In genomic region chr4:55531096-55531855, GRCm38 (mm10) we compare ENCODE assay signal across 8 mouse cellular contexts. TPM values are rescaled to one million over a fixed set of nuclear protein-coding genes. Genes with fewer than 3 reads are reported as not detected.
DNase-seq lines count a peak whose midpoint lies in the region; ATAC-seq and TF ChIP-seq lines count a peak whose summit lies in the region.

No protein-coding gene starts in this region.

- H3K27ac ChIP-seq in heart, adult 2 months = peak overlapping the region; percentile 74
- no peak overlapping the region for H3K27ac ChIP-seq in kidney, adult 2 months (ENCODE audit: insufficient read depth, low read depth, low read length)

- ATAC-seq in frontal cortex, adult (ENCODE audit: low TSS enrichment) = no peak

- peaks cover 2% of the 10 kb centered on the region; the same call in 1 of the 2 replicates for H3K4me1 ChIP-seq in heart, adult 2 months (ENCODE audit: control insufficient read depth, insufficient read depth, low read length)
- no peaks in the 10 kb centered on the region for H3K4me1 ChIP-seq in kidney, adult 2 months (ENCODE audit: control insufficient read depth, insufficient read depth, low read length)

- no peaks in the 10 kb centered on the region for H3K27me3 ChIP-seq in heart, adult 2 months (ENCODE audit: control insufficient read depth, insufficient read depth, low read length)
- no peaks in the 10 kb centered on the region for H3K27me3 ChIP-seq in kidney, adult 2 months (replicated peaks; ENCODE audit: control insufficient read depth, insufficient read depth, low read length)

- peaks cover 9% of the 10 kb centered on the region for H3K36me3 ChIP-seq in heart, adult 2 months (ENCODE audit: control insufficient read depth, insufficient read depth, low read length)
- no peaks in the 10 kb centered on the region for H3K36me3 ChIP-seq in kidney, adult 2 months (ENCODE audit: control insufficient read depth, insufficient read depth, low read length)

- no peaks in the 10 kb centered on the region for H3K79me2 ChIP-seq in heart, adult 2 months (replicated peaks; ENCODE audit: control insufficient read depth, insufficient read depth, low read length)

- TF ChIP-seq EP300 in heart, adult 2 months (IDR thresholded peaks at IDR 0.05; ENCODE audit: insufficient read depth, low read depth, low read length) = no peak

- TF ChIP-seq CTCF in heart, adult 2 months (IDR thresholded peaks at IDR 0.05) = peak; percentile 69
- no peak for TF ChIP-seq CTCF in kidney, adult 2 months (conservative IDR thresholded peaks at IDR 0.05; ENCODE audit: insufficient read depth, insufficient read length, low read depth, low read length)

- intact Hi-C loops in left cerebral cortex, postnatal 4 days (cut with DNase I) = loop anchor here (5.0 to 10.0 kb wide), 4 partner anchors 124 to 1156 kb away; no protein-coding TSS in a partner anchor
- intact Hi-C loops in heart, adult 2 months (cut with DNase I) = loop anchor here (2.0 to 5.0 kb wide), 3 partner anchors 74 to 581 kb away; no protein-coding TSS in a partner anchor

- H3K4me3 ChIP-seq in heart, adult 2 months = peak overlapping the region; percentile 85
- H3K4me3 ChIP-seq in kidney, adult 2 months (ENCODE audit: insufficient read depth, low read depth, low read length) = peak overlapping the region; percentile 60

- DNase-seq in left cerebral cortex, postnatal 4 days = peak; percentile 18
- DNase-seq in left cerebral cortex, adult 11 months (ENCODE audit: low spot score) = no peak
- DNase-seq in embryo, embryonic 10.5 days (ENCODE audit: low spot score) = peak; percentile 59
- DNase-seq in heart, adult 2 months = peak; percentile 73 to 78
- peak; percentile 47 for DNase-seq in kidney, adult 2 months
- peak; percentile 52 for DNase-seq in lung, postnatal 14 days
- DNase-seq in spleen, adult 12 weeks (ENCODE audit: low spot score) = peak; percentile 4

- peak overlapping the region; percentile 93 for H3K9ac ChIP-seq in heart, adult 2 months (ENCODE audit: low read depth, low read length)

- 1% methylated on average over 55 of the region's 56 CpGs for WGBS in heart, adult 2 months
- WGBS in kidney, adult 2 months = 1% methylated on average over 56 of the region's 56 CpGs

- no peak for TF ChIP-seq POLR2A in heart, adult 2 months (IDR thresholded peaks at IDR 0.05; ENCODE audit: insufficient read depth, low read depth, low read length)
- no peak for TF ChIP-seq POLR2A in kidney, adult 2 months (IDR thresholded peaks at IDR 0.05; ENCODE audit: low read depth, low read length)

RNA-seq across cellular contexts. Expression of gene Klf4, which starts 1.0 kb away (rescaled TPM):
- total RNA-seq in left cerebral cortex, postnatal 4 days (2021) = 1 to 10 TPM; 5.1 to 5.8 TPM
- total RNA-seq in heart, adult 2 months (2021) = 10 to 100 TPM; 35.6 to 43.4 TPM
- polyA plus RNA-seq in heart, adult 2 months (2012; rRNA removed) = 17.5 and 27.2 TPM in 2 replicates
- polyA plus RNA-seq in kidney, adult 2 months (2012; rRNA removed) = 8.5 and 11.4 TPM in 2 replicates

Comparison
In these comparisons a context has a peak if more than half of its experiments do, and no peak if none do; other contexts are left out.
1. RNA of gene Klf4, which starts 1.0 kb away (total RNA-seq): 35.6 to 43.4 TPM in heart, adult 2 months; 5.1 to 5.8 TPM in left cerebral cortex, postnatal 4 days; every median in the first group is over 4 times any median in the second.